Mouse (Mus musculus): ENCODE measurements around the gene Tmem132b.

DNA sequence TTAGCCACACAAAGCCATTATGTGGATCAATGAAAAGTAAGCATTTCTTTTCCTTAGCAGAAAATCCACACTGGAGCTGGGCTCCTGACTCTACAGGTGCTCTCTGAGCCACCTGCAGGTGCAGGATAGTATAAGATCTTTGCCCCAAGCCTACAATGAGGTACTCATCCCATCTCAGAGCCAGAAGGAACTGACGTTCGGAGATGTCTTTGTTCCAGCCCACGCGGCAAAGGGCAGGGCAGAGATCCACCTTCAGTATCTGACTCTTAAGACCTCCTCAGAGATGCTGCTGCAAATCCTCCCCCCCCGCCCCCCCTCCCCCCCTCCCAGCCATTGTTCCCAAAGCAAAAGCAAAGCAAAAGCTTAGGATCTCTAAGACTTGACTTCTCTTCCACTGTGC is 268.0 kb downstream of the Tmem132b start:
- TF ChIP-seq CTCF (IDR thresholded peaks at IDR 0.05; ENCODE audit: control insufficient read depth, insufficient read depth, insufficient read length) (no peak), MAX (IDR thresholded peaks at IDR 0.05) (no peak), CEBPB (IDR thresholded peaks at IDR 0.05; ENCODE audit: low read depth) (no peak), MYOG (IDR thresholded peaks at IDR 0.05; ENCODE audit: control insufficient read depth, extremely low read depth, insufficient read length) (no peak), USF1 (IDR thresholded peaks at IDR 0.05; ENCODE audit: low read depth) (no peak), MYOD1 (IDR thresholded peaks at IDR 0.05; ENCODE audit: control insufficient read depth, insufficient read length, low read depth) (no peak)
